Mouse (Mus musculus) forebrain, embryonic 16.5 days (tissue): ENCODE data around the gene Naa50. TPM values are rescaled to one million over a fixed set of nuclear protein-coding genes. Genes with fewer than 3 reads are reported as not detected.

ENCODE experiments used
- ATAC-seq: fragments of 200-750 bp; cut with Nextera tagmentation; 2 replicates; pipeline ENCODE4 v1.8.0; 2017; ENCODE audit warnings: mild to moderate bottlenecking, moderate library complexity
- H3K27ac ChIP-seq: fragments of 300-500 bp; sonication (generic); 2 replicates; pipeline ENCODE4 v1.5.1; 2014; ENCODE audit warnings: low read length, control low read depth
- H3K27me3 ChIP-seq: fragments of 300-500 bp; sonication (generic); replicated peaks from 2 replicates; pipeline ENCODE4 v1.6.1; 2014; ENCODE audit warnings: low read length; ENCODE audit not compliant: control insufficient read depth, insufficient read depth
- H3K36me3 ChIP-seq: fragments of 300-500 bp; sonication (generic); 2 replicates; pipeline ENCODE4 v1.6.1; 2014; ENCODE audit not compliant: control insufficient read depth, insufficient read depth
- H3K4me1 ChIP-seq: fragments of 300-500 bp; sonication (generic); replicated peaks from 2 replicates; pipeline ENCODE4 v1.6.1; 2014; ENCODE audit warnings: low read length; ENCODE audit not compliant: control insufficient read depth, insufficient read depth
- H3K4me2 ChIP-seq: fragments of 300-500 bp; sonication (generic); 2 replicates; pipeline ENCODE4 v1.6.1; 2014; ENCODE audit warnings: mild to moderate bottlenecking, low read length, control low read depth
- H3K4me3 ChIP-seq: fragments of 300-500 bp; sonication (generic); replicated peaks from 2 replicates; pipeline ENCODE4 v1.5.1; 2014; ENCODE audit warnings: mild to moderate bottlenecking, low read length, control low read depth
- H3K9ac ChIP-seq: fragments of 300-500 bp; sonication (generic); replicated peaks from 2 replicates; pipeline ENCODE4 v1.6.1; 2014; ENCODE audit warnings: low read depth, low read length, control low read depth
- H3K9me3 ChIP-seq: fragments of 300-500 bp; sonication (generic); 2 replicates; pipeline ENCODE4 v1.6.1; 2016; ENCODE audit warnings: low read length; ENCODE audit not compliant: control insufficient read depth
- WGBS: fragments of 180-500 bp; shearing (Covaris S2); extraction: QIAGEN DNeasy Blood & Tissue Kit; methylation state at CpG from one replicate; pipeline ENCODE4 v1.1.7; 2014; 5-methylcytosine and 5-hydroxymethylcytosine counted together
- polyA plus RNA-seq: library from polyadenylated mRNA; unstranded; fragments of >200 nt; fragmentation: Nextera tagmentation; extraction: Ambion mirVana; gene quantifications from 2 replicates; pipeline ENCODE4 v1.2.1, GENCODE M21; 2015

The Naa50 gene
- polyA plus RNA-seq, 1 experiment from 2014 or later = 80.5 TPM

DNA sequence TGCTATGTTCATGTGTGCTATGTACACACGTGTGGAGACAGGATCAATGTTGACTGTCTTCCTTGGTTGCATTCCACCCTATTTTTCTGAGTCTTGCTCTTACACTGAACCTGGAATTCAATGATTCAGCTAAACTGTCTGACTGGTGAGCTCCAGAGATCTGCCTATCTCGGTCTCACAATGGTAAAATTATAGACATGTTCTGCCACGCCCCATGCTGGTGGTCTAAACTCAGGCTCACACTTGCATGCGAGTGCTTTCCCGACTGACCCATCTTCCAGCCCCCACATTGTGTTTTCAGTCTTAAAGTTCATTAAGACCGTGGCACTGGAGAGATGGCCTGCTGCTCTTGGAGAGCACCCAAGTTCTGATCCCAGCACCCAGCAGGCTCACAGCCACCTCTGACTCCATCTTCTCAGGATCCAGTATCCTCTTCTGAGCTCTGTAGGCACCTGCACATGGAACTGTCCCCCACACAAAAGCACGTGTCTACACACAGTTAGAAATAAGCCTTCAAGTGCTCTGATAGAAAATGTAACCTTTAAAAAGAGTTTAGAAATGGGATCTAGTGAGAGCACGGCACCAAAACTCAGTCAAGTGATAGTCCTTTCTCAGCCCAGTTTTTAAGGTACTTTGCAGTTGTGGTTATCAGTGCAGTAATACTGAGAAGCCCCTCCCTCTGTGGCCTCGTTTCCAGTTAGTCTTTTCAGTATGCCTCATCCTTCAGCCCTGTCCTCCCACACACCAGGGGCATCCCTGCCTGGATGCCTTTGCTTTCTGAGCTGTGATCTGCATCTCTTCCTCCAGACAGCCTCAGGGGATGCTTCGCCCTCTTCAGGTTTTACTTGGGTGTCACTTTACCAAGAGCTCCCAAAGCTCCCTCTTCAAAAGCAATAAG, 70.8 kb downstream of the Naa50 start:
- H3K4me1 ChIP-seq = no peaks in the 10 kb centered on the region
- no peak for ATAC-seq
- 82% methylated on average over 10 of the region's 10 CpGs for WGBS

DNA sequence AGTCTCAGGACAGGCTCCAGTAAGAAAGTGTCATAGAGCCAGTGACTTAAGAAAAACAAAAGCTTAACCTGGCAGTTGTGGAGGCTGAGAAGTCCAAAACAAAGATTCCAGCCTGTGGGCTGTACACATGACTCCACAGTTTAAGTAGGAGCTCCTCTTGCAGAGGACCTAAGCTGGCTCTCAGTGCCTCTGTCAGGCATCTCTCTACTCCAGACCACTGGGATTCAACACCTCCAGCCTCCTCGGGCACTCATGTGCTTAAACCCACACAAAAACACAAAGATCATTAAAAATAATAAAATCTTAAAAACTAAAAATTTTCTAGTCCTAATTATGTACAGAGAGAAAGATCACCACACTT, 71.4 kb downstream of the Naa50 start:
- no peak for ATAC-seq
- H3K9me3 ChIP-seq = no peaks in the 10 kb centered on the region
- H3K27ac ChIP-seq = no peak overlapping the region
- H3K4me2 ChIP-seq = no peak overlapping the region
- H3K27me3 ChIP-seq = no peaks in the 10 kb centered on the region
- H3K9ac ChIP-seq = no peak overlapping the region
- WGBS = 93% methylated on average over 1 of the region's 1 CpGs
- no peak overlapping the region for H3K4me3 ChIP-seq
- H3K36me3 ChIP-seq = peaks cover 4% of the 10 kb centered on the region; the same call in 1 of the 2 replicates
- H3K4me1 ChIP-seq = no peaks in the 10 kb centered on the region

More for the DNA sequence above, 70.8 kb downstream of the Naa50 start:
- H3K27me3 ChIP-seq = no peaks in the 10 kb centered on the region
- H3K36me3 ChIP-seq = peaks cover 6% of the 10 kb centered on the region; the same call in 1 of the 2 replicates
- no peak overlapping the region for H3K4me2 ChIP-seq
- H3K9ac ChIP-seq = no peak overlapping the region
- H3K9me3 ChIP-seq = no peaks in the 10 kb centered on the region
- H3K4me3 ChIP-seq = no peak overlapping the region
- no peak overlapping the region for H3K27ac ChIP-seq

DNA sequence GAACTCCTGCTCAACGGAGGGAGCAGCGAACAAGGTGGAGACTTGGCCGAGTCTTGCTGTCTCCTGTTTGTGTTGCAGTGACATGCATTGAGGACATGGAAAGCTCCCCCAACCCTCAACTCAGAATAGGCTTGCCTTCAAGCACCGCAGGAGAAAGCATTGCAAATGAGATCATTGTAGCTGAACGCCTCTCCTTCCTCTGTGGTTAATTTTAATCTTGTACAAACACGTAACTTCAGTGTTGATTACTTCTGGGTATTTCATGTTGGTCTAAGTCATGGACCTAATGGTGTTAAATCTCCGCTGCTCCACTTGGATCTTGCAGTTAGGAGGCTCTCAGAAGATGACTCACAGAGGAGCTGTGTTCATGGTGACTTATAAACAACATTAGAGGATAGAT, 73.1 kb downstream of the Naa50 start:
- ATAC-seq = no peak
- no peak overlapping the region for H3K4me2 ChIP-seq
- 95% methylated on average over 7 of the region's 7 CpGs for WGBS
- H3K27ac ChIP-seq = no peak overlapping the region
- H3K4me1 ChIP-seq = no peaks in the 10 kb centered on the region
- no peak overlapping the region for H3K9ac ChIP-seq
- no peaks in the 10 kb centered on the region for H3K27me3 ChIP-seq
- H3K9me3 ChIP-seq = no peaks in the 10 kb centered on the region
- H3K4me3 ChIP-seq = no peak overlapping the region
- H3K36me3 ChIP-seq = peaks cover 10% of the 10 kb centered on the region

Other genes with a start within 250 kb of the Naa50 start
- 23.6 and 29.5 TPM in 2 replicates for gene Qtrt2, start 213.0 kb upstream of the Naa50 start, polyA plus RNA-seq
- 4.6 and 4.7 TPM in 2 replicates for gene Zdhhc23, start 160.0 kb upstream of the Naa50 start, polyA plus RNA-seq
- gene Gramd1c, start 76.5 kb upstream of the Naa50 start, polyA plus RNA-seq = 2.5 and 3.7 TPM in 2 replicates
- 120 and 122 TPM in 2 replicates for gene Atp6v1a, start 125 bp upstream of the Naa50 start, polyA plus RNA-seq
- gene Usf3, start 33.4 kb downstream of the Naa50 start, polyA plus RNA-seq = 3.3 and 4.0 TPM in 2 replicates
- 5.3 and 7.1 TPM in 2 replicates for gene Sidt1, start 193.4 kb downstream of the Naa50 start, polyA plus RNA-seq
- gene Spice1, start 207.3 kb downstream of the Naa50 start, polyA plus RNA-seq = 19.8 and 25.2 TPM in 2 replicates